Mouse (Mus musculus) kidney, postnatal 14 days (tissue): ENCODE results near the gene Vmn2r76.
"Not testable (repeated sequence)": the region's sequence is repeated elsewhere in the genome, so short reads cannot be mapped to it uniquely, and the experiment has no call there.

Experiments used
- DNase-seq: peaks from one replicate; pipeline ENCODE4 v3.0.0; 2022; ENCODE audit warnings: mixed read lengths

The Vmn2r76 gene

GRCm38 (mm10) chr7:86246208-86246607 lies at the start of gene Vmn2r76:
TSS of gene Vmn2r76 (minus strand) at chr7:86246308.
- no peak for DNase-seq

DNA sequence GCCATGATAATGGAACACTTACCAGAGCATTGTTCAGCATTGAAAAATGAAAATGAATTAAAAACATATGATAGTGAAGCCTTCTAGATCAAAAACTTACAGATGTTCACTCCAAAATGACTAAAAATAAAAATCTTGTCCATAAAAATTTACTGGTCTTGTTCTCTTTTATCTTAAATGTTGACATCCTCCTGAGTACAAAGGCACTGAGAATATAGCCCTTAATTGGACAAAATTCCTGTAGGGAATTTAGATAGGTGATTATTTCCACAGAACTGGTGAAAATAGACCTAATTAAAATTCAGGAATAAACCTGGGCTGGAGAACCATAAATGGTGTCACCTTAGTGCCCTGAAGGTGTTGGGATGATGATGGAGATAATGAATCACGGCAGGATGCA lies 31.0 kb upstream of the Vmn2r76 start, which contains the start of gene Olfr310:
Gene Olfr310 (minus strand): TSS at position 101 of the 400 bp plus-strand sequence.
- no peak for DNase-seq

GRCm38 (mm10) chr7:86211345-86211744 lies 34.8 kb downstream of the Vmn2r76 start:
- peak; percentile 1 for DNase-seq

- not testable (repeated sequence) for DNase-seq
Measured at GRCm38 (mm10) chr7:86171678-86172077, 74.4 kb downstream of the Vmn2r76 start, which contains the start of gene Vmn2r75. TSS of gene Vmn2r75 (minus strand) at chr7:86171778.
